Mouse (Mus musculus): ENCODE measurements at regions not wholly inside any gene's neighbourhood (a gene's known extent, or its start where the extent isn't known, plus 50 kb on each side); places are given as distances from the start of the nearest gene placed in this dataset.
"Not testable (repeated sequence)": the region's sequence is repeated elsewhere in the genome, so short reads cannot be mapped to it uniquely, and the experiment has no call there.

GRCm38 (mm10) chr15:93094202-93095135, 180.5 kb downstream of the Gxylt1 start:
- DNase-seq (ENCODE audit: low spot score), result no peak

GRCm38 (mm10) chr15:93091396-93091795, 183.6 kb downstream of the Gxylt1 start:
- DNase-seq (ENCODE audit: low spot score), result no peak

- peak; percentile 23 for DNase-seq (ENCODE audit: low spot score)
Observed at GRCm38 (mm10) chr15:93089347-93089746, 185.6 kb downstream of the Gxylt1 start.

- no peak for DNase-seq (ENCODE audit: low spot score)
Observed at GRCm38 (mm10) chr15:93084967-93085617, 189.9 kb downstream of the Gxylt1 start.

GRCm38 (mm10) chr15:93074070-93074469, 200.9 kb downstream of the Gxylt1 start:
- no peak for DNase-seq (ENCODE audit: low spot score)

GRCm38 (mm10) chr15:93062213-93063131, 212.5 kb downstream of the Gxylt1 start:
- DNase-seq (ENCODE audit: low spot score), result no peak

- DNase-seq (ENCODE audit: low spot score), result no peak
Observed at GRCm38 (mm10) chr15:93053471-93053870, 221.5 kb downstream of the Gxylt1 start.

- DNase-seq (ENCODE audit: low spot score), result no peak
Observed at GRCm38 (mm10) chr15:93027185-93027584, 247.8 kb downstream of the Gxylt1 start.

GRCm38 (mm10) chr15:93026456-93027078, 248.4 kb downstream of the Gxylt1 start:
- no peak for DNase-seq (ENCODE audit: low spot score)

- no peak for DNase-seq (ENCODE audit: low spot score)
Observed at GRCm38 (mm10) chr15:93025791-93026190, 249.2 kb downstream of the Gxylt1 start.

GRCm38 (mm10) chr15:93024171-93024570, 250.8 kb downstream of the Gxylt1 start:
- no peak for DNase-seq (ENCODE audit: low spot score)

GRCm38 (mm10) chr15:93011166-93011565, 263.8 kb downstream of the Gxylt1 start:
- DNase-seq (ENCODE audit: low spot score), result no peak

GRCm38 (mm10) chr15:93010629-93011028, 264.4 kb downstream of the Gxylt1 start:
- DNase-seq (ENCODE audit: low spot score), result no peak

- peak; percentile 48 for DNase-seq (ENCODE audit: low spot score)
Observed at GRCm38 (mm10) chr15:93005751-93006231, 269.2 kb downstream of the Gxylt1 start.

GRCm38 (mm10) chr15:93005186-93005585, 269.8 kb downstream of the Gxylt1 start:
- DNase-seq (ENCODE audit: low spot score), result not testable (repeated sequence)

GRCm38 (mm10) chr15:93004551-93004950, 270.4 kb downstream of the Gxylt1 start:
- no peak for DNase-seq (ENCODE audit: low spot score)

- DNase-seq (ENCODE audit: low spot score), result no peak
Observed at GRCm38 (mm10) chr15:93003233-93003632, 271.7 kb downstream of the Gxylt1 start.

GRCm38 (mm10) chr15:93002002-93002904, 272.7 kb downstream of the Gxylt1 start:
- DNase-seq (ENCODE audit: low spot score), result peak; percentile 9

- peak; percentile 7 for DNase-seq (ENCODE audit: low spot score)
Observed at GRCm38 (mm10) chr15:93001346-93002001, 273.5 kb downstream of the Gxylt1 start.

All from heart, adult 8-10 months (tissue).